Mouse (Mus musculus) erythroblast, embryonic 14.5 days (primary cell): ENCODE results near the gene Ano2.

Experiments used
- GATA1 ChIP-seq: IDR thresholded peaks from 2 replicates; pipeline ENCODE4 v1.6.1; 2012; ENCODE audit warnings: low read length, inconsistent platforms, mixed read lengths
- TAL1 ChIP-seq: IDR thresholded peaks from 3 replicates; pipeline ENCODE4 v1.6.1; 2012; ENCODE audit warnings: low read length, inconsistent platforms, mixed read lengths

- TF ChIP-seq GATA1 (no peak), TAL1 (no peak)
Observed at GRCm38 (mm10) chr6:125773256-125773655, 83.0 kb downstream of the Ano2 start.
